Mouse (Mus musculus): ENCODE results near the gene Cacna2d4. TPM values are rescaled to one million over a fixed set of nuclear protein-coding genes. Genes with fewer than 3 reads are reported as not detected.

Cacna2d4 gene
- polyA plus RNA-seq, 1 experiment: 0.58 TPM

DNA sequence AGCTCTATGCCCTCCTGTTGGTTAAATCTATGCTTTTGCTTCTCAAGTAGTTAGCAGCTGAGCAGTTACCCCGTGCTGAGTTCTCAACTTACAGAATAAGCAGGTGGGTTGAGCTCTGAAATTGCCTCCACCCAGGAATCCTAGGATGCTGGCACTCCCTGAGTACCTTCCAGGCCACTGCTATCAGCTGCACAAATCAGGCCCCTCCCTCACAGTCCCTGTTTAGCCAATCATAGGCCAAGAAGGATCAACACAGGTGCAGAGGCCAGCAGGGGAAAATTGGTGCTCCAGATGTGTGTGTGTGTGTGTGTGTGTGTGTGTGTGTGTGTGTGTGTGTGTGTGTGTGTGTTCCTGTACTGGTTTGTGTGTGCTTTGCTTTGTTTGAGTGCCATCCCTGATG is 95.8 kb downstream of the Cacna2d4 start:
- Histone ChIP-seq H3K9ac (ENCODE audit: low read depth, poor library complexity, severe bottlenecking) (no peak overlapping the region), H3K9me3 (replicated peaks; ENCODE audit: control insufficient read depth, insufficient read depth, low read length, poor library complexity, severe bottlenecking) (no peaks in the 10 kb centered on the region), H3K36me3 (ENCODE audit: control insufficient read depth, insufficient read depth, low read length, poor library complexity, severe bottlenecking) (no peaks in the 10 kb centered on the region), H3K27me3 (ENCODE audit: control insufficient read depth, insufficient read depth, low read length, poor library complexity, severe bottlenecking) (no peaks in the 10 kb centered on the region), H3K27ac (ENCODE audit: insufficient read depth, low read length) (no peak overlapping the region), H3K4me3 (ENCODE audit: low read depth, low read length) (no peak overlapping the region), H3K4me1 (ENCODE audit: control insufficient read depth, insufficient read depth, low read length) (peaks cover 6% of the 10 kb centered on the region)
- TF ChIP-seq EP300 (IDR thresholded peaks at IDR 0.05; ENCODE audit: insufficient read depth, low read depth, low read length) (no peak), POLR2A (IDR thresholded peaks at IDR 0.05; ENCODE audit: insufficient read depth, low read length) (no peak), CTCF (IDR thresholded peaks at IDR 0.05; ENCODE audit: low read depth, low read length) (no peak)

DNA sequence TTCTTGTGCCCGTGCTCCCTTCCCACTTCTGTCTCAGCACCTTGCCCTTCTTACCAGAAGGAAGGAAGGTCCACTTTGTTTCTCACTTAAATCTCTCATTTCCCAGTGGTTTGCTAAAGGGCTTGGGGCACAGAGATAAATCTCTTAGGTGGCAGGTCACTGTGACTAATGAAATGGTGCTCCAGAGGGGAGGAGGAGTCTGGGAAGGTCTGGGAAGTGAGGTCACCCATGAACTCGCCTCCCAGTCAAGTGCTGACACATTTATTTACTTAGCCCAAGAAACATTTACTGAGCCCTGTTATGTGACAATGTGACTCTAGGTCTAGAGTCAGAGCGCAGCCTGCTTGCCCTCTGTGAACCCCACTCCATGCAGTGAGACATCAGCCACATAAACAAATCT is 96.9 kb downstream of the Cacna2d4 start:
- TF ChIP-seq POLR2A (IDR thresholded peaks at IDR 0.05; ENCODE audit: insufficient read depth, low read length) (no peak), CTCF (IDR thresholded peaks at IDR 0.05; ENCODE audit: low read depth, low read length) (no peak), EP300 (IDR thresholded peaks at IDR 0.05; ENCODE audit: insufficient read depth, low read depth, low read length) (no peak)
- no peaks in the 10 kb centered on the region for H3K9me3 ChIP-seq (replicated peaks; ENCODE audit: control insufficient read depth, insufficient read depth, low read length, poor library complexity, severe bottlenecking)
- no peak overlapping the region for H3K4me3 ChIP-seq (ENCODE audit: low read depth, low read length)
- H3K27me3 ChIP-seq (ENCODE audit: control insufficient read depth, insufficient read depth, low read length, poor library complexity, severe bottlenecking): no peaks in the 10 kb centered on the region
- no peak overlapping the region for H3K9ac ChIP-seq (ENCODE audit: low read depth, poor library complexity, severe bottlenecking)
- no peak overlapping the region for H3K27ac ChIP-seq (ENCODE audit: insufficient read depth, low read length)
- no peaks in the 10 kb centered on the region for H3K36me3 ChIP-seq (ENCODE audit: control insufficient read depth, insufficient read depth, low read length, poor library complexity, severe bottlenecking)
- peaks cover 4% of the 10 kb centered on the region for H3K4me1 ChIP-seq (ENCODE audit: control insufficient read depth, insufficient read depth, low read length)

DNA sequence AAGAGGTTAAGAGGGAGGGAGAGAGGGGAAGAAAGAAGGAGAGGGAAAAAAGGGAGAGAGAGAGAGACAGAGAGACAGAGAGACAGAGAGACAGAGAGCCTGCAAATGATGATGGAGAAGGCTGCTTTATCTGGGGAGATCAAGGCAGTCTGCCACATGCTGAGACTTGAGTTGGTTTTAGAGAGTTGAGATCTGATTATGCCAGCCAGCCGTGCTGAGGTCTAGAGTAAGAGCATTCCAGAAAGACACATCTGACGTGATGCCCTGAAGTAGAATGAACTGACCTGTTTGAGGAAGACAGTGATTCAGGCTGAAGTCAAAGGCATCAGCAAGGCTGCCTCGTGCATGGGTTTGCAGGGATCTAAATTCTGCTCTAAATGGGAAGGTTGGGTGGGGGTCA is 97.5 kb downstream of the Cacna2d4 start:
- H3K27me3 ChIP-seq (ENCODE audit: control insufficient read depth, insufficient read depth, low read length, poor library complexity, severe bottlenecking): no peaks in the 10 kb centered on the region
- H3K36me3 ChIP-seq (ENCODE audit: control insufficient read depth, insufficient read depth, low read length, poor library complexity, severe bottlenecking): no peaks in the 10 kb centered on the region
- H3K9ac ChIP-seq (ENCODE audit: low read depth, poor library complexity, severe bottlenecking): no peak overlapping the region
- no peak overlapping the region for H3K27ac ChIP-seq (ENCODE audit: insufficient read depth, low read length)
- H3K9me3 ChIP-seq (replicated peaks; ENCODE audit: control insufficient read depth, insufficient read depth, low read length, poor library complexity, severe bottlenecking): no peaks in the 10 kb centered on the region
- H3K4me1 ChIP-seq (ENCODE audit: control insufficient read depth, insufficient read depth, low read length): peaks cover 2% of the 10 kb centered on the region
- TF ChIP-seq POLR2A (IDR thresholded peaks at IDR 0.05; ENCODE audit: insufficient read depth, low read length) (no peak), CTCF (IDR thresholded peaks at IDR 0.05; ENCODE audit: low read depth, low read length) (no peak), EP300 (IDR thresholded peaks at IDR 0.05; ENCODE audit: insufficient read depth, low read depth, low read length) (no peak)
- no peak overlapping the region for H3K4me3 ChIP-seq (ENCODE audit: low read depth, low read length)

DNA sequence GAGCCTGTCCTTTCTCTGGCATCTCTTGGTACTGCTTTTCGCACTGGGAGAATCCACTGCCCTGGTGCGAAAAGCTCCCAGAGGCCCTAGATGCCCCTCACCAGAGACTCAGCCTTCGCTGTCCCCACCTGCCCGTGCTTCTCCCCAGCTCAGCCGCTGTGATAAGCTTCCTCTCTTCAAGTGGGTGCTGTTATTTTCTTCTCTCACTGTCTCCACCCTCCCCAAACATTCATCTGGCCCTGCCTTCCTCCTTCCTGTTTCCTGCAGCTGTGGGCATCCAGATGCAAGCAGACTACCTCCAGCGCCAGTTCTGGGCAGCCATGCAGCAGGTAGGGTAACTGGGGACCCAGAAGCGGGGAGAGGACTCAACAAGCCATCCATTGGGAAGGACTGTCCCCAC is 99.8 kb downstream of the Cacna2d4 start:
- H3K4me1 ChIP-seq (ENCODE audit: control insufficient read depth, insufficient read depth, low read length): peaks cover 2% of the 10 kb centered on the region
- H3K4me3 ChIP-seq (ENCODE audit: low read depth, low read length): no peak overlapping the region
- H3K27me3 ChIP-seq (ENCODE audit: control insufficient read depth, insufficient read depth, low read length, poor library complexity, severe bottlenecking): no peaks in the 10 kb centered on the region
- H3K9ac ChIP-seq (ENCODE audit: low read depth, poor library complexity, severe bottlenecking): no peak overlapping the region
- no peaks in the 10 kb centered on the region for H3K36me3 ChIP-seq (ENCODE audit: control insufficient read depth, insufficient read depth, low read length, poor library complexity, severe bottlenecking)
- no peaks in the 10 kb centered on the region for H3K9me3 ChIP-seq (replicated peaks; ENCODE audit: control insufficient read depth, insufficient read depth, low read length, poor library complexity, severe bottlenecking)
- no peak for TF ChIP-seq EP300 (IDR thresholded peaks at IDR 0.05; ENCODE audit: insufficient read depth, low read depth, low read length)
- TF ChIP-seq CTCF (IDR thresholded peaks at IDR 0.05; ENCODE audit: low read depth, low read length): no peak
- TF ChIP-seq POLR2A (IDR thresholded peaks at IDR 0.05; ENCODE audit: insufficient read depth, low read length): no peak
- no peak overlapping the region for H3K27ac ChIP-seq (ENCODE audit: insufficient read depth, low read length)

DNA sequence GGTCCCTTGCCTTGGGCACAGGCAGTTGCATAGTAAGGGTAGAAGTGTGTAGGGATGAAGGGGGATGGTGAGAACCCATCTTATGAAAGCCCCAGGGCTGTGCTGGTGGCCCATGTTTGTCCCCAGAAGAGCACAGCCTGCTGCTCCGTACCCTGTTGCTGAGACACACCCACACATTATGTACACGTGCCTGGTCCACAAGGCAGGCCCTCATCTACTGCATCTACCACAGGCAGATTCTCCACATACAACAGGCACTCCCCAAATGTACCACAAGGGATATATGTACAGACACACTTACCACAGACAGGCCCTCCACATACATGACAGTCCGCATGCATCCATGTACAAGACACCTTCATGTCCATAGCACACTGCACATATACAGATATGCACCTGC is 101.0 kb downstream of the Cacna2d4 start:
- Histone ChIP-seq H3K9me3 (replicated peaks; ENCODE audit: control insufficient read depth, insufficient read depth, low read length, poor library complexity, severe bottlenecking) (no peaks in the 10 kb centered on the region), H3K27me3 (ENCODE audit: control insufficient read depth, insufficient read depth, low read length, poor library complexity, severe bottlenecking) (no peaks in the 10 kb centered on the region), H3K4me1 (ENCODE audit: control insufficient read depth, insufficient read depth, low read length) (peaks cover 2% of the 10 kb centered on the region), H3K9ac (ENCODE audit: low read depth, poor library complexity, severe bottlenecking) (no peak overlapping the region), H3K4me3 (ENCODE audit: low read depth, low read length) (no peak overlapping the region), H3K36me3 (ENCODE audit: control insufficient read depth, insufficient read depth, low read length, poor library complexity, severe bottlenecking) (no peaks in the 10 kb centered on the region), H3K27ac (ENCODE audit: insufficient read depth, low read length) (no peak overlapping the region)
- TF ChIP-seq EP300 (IDR thresholded peaks at IDR 0.05; ENCODE audit: insufficient read depth, low read depth, low read length): no peak
- TF ChIP-seq CTCF (IDR thresholded peaks at IDR 0.05; ENCODE audit: low read depth, low read length): no peak

DNA sequence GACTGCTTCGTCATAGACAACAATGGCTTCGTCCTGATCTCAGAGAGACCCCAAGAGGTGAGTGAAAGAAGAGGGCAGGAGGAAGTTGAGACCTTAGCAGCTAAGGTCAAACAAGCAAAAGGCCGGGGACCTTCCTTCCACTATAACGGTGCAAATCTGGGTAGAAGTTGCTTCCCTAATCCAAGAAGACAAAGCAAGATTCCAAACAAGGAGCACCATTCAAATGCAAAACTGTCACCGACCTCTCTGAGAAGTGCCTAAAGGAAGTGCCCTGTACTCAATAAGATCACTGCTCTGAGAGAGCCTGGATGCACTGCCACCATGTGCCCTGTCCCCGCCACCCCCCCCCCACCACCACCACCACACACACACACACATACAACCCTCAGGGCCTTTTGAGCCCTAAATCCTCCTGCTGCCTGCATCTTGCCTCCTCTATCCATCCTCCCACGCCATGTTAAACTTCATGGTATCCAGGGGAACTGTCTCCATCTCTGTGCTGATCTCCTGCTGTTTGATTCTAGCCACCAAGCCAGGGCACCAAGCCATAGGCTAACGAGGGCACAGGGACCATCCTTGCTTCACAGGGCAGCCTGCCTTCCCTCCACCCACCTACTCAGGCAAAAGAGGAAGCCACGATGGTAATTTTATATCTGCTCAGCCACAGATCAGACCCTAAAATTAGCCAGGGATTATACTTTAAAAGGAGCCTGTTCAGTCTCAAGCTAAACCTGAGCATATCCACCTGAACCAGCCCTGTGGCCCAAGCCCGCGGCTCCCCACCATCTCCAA is 102.0 kb downstream of the Cacna2d4 start:
- Histone ChIP-seq H3K27ac (ENCODE audit: insufficient read depth, low read length) (no peak overlapping the region), H3K36me3 (ENCODE audit: control insufficient read depth, insufficient read depth, low read length, poor library complexity, severe bottlenecking) (no peaks in the 10 kb centered on the region), H3K9me3 (replicated peaks; ENCODE audit: control insufficient read depth, insufficient read depth, low read length, poor library complexity, severe bottlenecking) (no peaks in the 10 kb centered on the region), H3K4me1 (ENCODE audit: control insufficient read depth, insufficient read depth, low read length) (peaks cover 2% of the 10 kb centered on the region), H3K4me3 (ENCODE audit: low read depth, low read length) (no peak overlapping the region), H3K27me3 (ENCODE audit: control insufficient read depth, insufficient read depth, low read length, poor library complexity, severe bottlenecking) (no peaks in the 10 kb centered on the region), H3K9ac (ENCODE audit: low read depth, poor library complexity, severe bottlenecking) (no peak overlapping the region)
- no peak for TF ChIP-seq CTCF (IDR thresholded peaks at IDR 0.05; ENCODE audit: low read depth, low read length)
- no peak for TF ChIP-seq POLR2A (IDR thresholded peaks at IDR 0.05; ENCODE audit: insufficient read depth, low read length)
- TF ChIP-seq EP300 (IDR thresholded peaks at IDR 0.05; ENCODE audit: insufficient read depth, low read depth, low read length): no peak
